Mouse (Mus musculus): ENCODE measurements at regions not wholly inside any gene's neighbourhood (a gene's known extent, or its start where the extent isn't known, plus 50 kb on each side); places are given as distances from the start of the nearest gene placed in this dataset.
"Not testable (repeated sequence)": the region's sequence is repeated elsewhere in the genome, so short reads cannot be mapped to it uniquely, and the experiment has no call there.

DNA sequence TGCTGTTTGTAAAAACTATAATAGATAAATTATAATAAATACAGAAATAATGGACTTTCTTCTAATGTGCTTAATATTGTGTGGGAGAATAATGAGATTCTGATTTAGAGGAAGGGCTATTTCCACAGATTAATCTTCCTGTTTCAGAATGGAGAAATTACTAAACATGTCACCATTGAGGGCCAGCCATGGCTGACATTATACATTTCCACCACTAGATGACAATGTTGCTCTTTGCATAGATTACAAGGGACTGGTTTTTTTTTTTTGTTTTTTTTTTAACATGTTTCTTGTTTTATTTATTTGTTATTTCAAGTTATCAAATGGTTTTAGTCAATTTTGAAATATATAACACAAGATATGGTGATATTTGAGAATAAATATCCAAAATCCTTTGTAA, 435.6 kb upstream of the Klhl1 start:
- no peak for DNase-seq (ENCODE audit: low read depth, low spot score)

DNA sequence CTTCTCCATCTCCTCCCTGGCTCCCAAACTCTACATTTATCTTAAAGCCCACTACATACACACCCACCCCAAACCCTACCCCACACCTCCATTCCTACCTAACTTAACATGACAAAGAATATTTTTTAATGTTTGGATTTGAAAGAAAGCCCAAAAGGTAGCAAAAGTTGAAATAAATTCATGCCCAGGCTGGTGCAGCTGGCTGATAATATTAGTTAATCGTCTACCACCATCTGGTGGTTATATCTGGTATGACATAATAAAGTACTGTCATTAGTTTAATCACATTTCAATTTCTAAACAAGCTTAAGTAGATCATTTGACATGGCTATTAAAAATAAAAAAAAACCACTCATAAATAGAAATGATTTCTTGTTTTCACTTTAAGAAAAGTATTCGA, 389.8 kb upstream of the Klhl1 start:
- no peak for DNase-seq (ENCODE audit: low read depth, low spot score)

DNA sequence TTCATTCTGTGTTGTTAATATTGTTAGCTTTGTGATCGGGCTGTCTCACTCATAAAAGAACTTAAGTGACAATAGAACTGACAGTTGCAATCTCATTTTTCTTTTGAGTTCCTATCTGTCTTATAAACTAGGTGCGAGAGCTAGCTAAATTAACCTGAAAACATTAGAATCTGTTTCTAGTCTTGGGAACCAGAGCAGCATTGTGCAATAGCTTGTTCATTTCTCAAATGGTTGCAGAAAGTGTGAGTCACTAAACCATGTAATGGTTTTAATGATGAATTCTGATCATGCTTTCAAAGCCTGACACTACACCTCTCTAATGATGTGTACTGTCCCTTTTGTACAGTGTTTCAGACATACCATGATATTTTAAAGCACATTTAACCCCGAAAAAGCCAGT, 360.8 kb upstream of the Klhl1 start:
- no peak for DNase-seq (ENCODE audit: low read depth, low spot score)

DNA sequence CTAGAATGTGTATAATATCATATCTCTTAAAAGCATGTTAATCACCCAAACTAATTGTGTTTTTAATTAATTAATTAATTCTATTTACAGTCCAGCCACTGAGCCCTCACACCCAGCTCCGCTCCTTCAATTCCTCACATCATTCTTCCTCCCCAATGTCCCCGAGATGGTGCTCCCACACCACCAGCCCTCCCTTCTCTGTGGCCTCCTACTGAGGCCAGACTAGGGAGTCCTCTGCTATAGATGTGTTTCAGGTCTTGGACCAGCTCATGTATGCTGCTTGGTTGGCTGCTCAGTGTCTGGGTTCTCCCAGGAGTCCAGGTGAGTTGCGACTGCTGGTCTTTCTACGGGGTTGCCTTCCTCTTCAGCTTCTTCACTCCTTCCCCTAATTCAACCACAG, 353.1 kb upstream of the Klhl1 start:
- no peak for DNase-seq (ENCODE audit: low read depth, low spot score)

DNA sequence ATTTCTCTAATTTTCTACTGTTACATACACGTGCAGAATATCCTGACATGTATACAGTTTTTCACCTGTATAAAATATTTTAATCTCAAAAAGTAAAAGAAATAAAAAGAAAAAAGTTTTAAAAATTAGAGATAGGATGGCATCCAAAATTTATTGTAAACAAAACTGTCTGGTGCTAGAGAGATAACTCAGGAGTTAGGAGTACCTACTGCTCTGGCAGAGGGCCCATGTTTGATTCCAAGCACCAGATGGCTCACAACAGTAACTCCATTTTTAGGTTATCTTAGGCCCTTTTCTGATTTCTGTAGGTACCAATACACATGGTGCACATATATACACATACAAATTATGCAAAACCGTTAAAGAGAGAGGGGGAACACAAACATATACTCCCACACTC, 320.0 kb upstream of the Klhl1 start:
- no peak for DNase-seq (ENCODE audit: low read depth, low spot score)

DNA sequence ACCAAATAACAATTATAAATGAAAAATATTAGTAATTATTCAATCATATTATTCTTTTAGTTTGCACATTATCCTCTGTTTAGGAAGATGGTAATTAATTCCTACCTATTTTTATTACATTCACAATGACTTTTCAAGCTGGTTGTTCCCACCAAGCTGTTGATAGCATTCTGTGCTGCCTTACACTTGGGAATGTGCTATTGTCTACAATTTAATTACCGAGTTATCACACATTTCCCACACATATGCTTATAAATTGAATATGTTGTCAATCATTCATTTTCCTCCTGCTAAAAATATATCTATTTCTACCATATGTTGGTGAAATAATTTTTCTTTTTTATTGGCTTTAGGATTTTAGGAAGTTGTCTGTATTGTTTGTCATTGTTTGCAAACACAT, 306.2 kb upstream of the Klhl1 start:
- no peak for DNase-seq (ENCODE audit: low read depth, low spot score)

DNA sequence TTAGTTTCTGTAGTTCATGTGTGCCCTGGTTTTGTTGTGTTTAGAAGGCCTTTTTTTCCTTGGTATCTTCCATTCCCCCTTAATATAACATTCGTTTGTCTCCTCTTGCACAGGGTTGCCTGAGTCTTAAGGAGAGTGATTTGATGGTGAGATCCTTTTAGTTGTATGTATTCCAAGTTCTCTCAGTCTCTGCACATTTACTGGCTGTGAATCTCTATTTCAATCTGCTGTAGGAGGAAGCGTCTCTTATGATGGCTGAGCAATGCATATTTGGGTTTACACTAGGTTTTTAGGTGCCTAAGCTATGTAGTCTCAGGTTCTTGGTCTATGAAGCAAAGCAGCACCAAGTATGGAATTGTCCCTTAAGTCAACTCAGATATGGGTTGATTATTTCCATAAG, 296.8 kb upstream of the Klhl1 start:
- DNase-seq (ENCODE audit: low read depth, low spot score) = no peak

DNA sequence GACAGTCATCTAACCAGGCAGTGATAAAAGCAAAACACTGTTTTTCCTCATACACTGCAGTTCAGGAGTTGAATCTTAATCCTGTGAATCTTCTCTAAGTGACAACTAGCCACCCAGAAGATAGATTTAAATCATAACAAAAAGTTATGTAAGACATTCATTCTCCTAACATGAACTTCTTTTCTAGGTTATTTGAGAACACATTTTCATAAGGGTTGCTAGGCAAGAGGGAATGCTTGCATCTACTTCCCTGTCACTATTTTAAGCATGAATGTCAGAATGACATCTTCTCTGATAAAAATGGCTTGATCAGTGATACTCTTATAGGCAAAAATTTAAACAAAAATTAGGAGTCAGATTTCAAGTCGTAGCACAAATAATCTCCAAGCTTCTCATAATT, 286.4 kb upstream of the Klhl1 start:
- no peak for DNase-seq (ENCODE audit: low read depth, low spot score)

DNA sequence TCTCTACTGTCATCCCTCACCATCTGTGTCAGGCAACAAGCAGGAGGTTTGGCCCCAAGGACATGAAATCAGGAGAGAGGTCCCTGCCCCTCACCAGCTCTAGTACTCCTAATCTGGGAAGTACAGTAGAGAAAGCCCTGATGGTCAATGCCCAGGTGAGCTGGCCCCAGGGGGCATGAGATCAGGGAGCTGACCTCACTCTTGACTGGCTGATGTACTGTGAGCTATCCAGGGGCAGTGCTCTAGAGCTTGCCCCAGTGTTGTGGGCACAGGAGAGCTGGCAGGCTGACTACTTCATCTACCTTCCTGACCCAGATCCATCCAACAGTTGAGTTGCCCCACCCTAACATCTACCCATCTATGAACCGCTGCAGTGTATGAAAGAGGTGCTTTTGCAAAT, 275.9 kb upstream of the Klhl1 start:
- no peak for DNase-seq (ENCODE audit: low read depth, low spot score)

DNA sequence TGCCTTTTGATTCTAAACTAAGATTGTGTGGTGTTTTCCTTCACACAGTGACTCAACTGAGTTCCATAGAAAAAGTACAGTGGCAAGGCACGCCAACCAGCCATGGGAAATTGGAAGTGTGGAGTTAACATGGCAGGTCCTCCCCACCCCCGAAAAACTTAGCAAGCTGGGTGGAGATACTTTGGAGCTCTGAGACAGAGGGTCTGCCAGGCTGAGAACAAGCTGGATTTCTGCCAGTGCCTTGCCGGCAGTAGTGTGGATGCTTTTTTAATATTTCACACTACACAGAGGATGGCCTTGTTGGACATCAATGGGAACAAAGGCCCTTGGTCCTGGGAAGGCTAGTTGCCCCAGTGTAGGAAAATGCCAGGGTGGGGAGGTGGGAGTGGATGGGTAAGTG, 269.0 kb upstream of the Klhl1 start:
- no peak for DNase-seq (ENCODE audit: low read depth, low spot score)

DNA sequence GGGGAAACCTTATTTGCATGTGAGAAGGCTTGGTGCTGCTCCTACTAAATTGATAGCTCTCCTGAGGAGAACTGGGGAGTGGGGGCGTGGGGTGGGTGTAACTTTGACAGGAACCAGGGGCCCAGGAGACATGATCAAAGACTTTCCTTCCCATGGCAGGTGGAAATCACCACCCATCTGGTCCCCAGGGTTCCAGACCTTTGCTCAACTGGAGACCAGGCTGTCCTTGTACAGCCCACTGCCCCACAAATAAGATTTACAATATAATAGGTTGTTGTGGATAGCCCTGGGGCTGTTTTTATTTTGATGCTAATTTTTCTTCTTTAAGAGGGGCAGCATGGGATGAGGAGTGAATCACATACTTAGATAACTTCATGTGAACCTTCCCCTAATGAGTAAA, 268.4 kb upstream of the Klhl1 start:
- no peak for DNase-seq (ENCODE audit: low read depth, low spot score)

DNA sequence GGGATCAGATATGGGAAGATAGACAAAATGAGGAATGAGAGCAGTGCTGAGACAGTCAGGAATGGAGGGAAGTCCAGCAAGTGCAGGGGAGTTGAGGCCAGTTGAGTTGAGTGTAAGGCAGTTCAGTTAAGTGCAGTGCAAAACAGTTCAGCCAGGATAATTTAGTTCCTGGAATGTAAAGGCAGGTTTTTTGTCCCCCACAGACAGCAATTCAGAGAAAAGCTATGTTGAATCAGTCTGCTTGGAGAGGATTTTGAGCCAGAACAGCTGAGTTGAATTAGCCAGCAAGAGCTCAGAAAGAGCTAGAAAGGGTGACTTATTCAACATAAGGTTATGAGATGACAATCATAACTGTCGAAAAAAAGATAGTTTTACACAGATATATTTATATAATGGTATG, 256.9 kb upstream of the Klhl1 start:
- DNase-seq (ENCODE audit: low read depth, low spot score) = no peak

DNA sequence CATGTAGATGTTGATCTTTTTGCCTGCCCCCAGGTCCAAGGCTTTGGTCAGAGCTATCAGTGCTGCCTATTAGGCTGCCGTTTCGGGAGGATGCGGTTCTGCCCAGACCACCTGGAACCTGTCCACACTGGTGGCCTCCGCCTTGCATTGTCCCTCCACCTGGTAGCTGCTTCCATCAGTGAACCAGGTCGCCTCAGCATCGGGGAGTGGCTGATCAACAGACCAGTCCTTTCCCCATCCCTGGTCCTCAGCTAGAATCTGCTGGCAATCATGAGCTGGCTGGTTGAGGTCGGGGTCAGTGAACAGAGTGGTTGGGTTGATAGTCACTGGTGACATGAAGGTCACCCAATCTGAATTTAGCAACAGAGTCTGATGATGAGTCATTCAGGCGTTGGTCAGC, 241.7 kb upstream of the Klhl1 start:
- no peak for DNase-seq (ENCODE audit: low read depth, low spot score)

DNA sequence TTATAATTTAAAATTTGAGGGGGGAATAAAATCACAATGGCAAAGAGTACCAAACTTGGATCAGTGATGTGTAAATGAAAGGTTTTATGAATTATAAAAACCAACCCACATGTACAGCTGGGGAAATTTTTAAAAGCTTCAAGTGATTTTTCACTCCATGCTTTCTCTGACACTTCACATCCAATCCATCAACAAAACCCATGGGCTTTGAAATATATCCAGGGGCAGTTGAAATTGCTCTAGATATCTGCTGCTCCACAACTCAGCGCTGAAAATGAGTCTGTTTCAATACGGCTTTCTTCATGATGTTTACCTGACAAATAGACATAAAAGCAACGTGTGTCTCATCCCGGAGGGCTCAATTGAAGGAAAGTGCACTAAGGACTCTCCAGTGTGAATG, 214.3 kb upstream of the Klhl1 start:
- DNase-seq (ENCODE audit: low read depth, low spot score) = no peak

DNA sequence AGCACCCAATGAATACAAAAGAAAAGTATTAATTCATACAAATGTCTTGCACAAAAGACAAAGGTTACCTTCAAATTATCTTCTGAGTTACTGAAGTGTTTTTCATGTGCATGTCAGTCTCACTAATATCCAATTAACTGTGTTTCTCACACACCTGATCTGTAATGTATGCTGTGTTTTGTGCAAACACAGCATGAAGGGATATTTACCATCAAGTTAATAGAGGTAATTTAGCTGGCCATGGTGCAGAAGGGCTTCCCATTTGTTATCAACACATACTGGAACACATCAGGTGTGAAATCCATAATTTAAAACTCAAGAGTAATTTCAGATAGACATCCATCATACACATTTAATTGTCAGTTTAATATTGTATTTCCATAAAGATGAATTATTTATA, 178.2 kb upstream of the Klhl1 start:
- no peak for DNase-seq (ENCODE audit: low read depth, low spot score)

DNA sequence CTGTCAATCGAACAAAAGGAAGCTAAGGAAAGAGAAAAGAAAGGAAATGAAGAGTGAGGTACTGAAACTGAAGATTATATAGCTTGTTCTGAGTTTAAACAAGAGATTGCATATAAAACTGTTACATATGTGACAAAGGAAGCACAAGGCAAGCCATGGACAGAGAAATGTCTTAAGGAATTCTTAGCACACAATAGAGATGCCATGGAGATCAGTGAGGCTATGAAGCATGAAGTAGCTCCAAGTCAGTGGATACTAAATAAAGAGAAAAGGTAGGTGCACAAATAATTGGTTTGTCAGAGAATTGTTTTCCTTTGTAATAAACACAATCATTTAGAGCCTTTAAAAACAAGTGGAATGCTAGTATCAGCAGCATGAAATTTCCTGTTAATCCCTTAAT, 172.0 kb upstream of the Klhl1 start:
- no peak for DNase-seq (ENCODE audit: low read depth, low spot score)

DNA sequence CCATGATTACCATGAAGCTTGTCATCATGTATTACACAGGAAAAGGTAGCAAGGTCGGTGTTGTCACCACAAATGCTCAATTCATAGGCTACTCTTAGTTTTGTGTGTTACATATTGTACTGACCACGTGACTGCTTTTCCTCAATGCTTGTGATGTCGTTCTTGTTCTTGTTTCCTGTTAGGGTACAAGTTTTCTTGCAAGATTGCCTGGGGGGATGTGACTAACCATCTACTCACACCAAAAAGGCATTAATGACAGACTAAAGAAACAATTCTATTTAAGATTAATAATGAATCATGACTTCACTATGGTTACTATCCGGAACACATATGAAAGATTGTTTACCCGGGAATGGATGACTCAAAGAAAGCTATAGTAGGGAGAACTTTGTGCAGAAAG, 165.0 kb upstream of the Klhl1 start:
- DNase-seq (ENCODE audit: low read depth, low spot score) = no peak

DNA sequence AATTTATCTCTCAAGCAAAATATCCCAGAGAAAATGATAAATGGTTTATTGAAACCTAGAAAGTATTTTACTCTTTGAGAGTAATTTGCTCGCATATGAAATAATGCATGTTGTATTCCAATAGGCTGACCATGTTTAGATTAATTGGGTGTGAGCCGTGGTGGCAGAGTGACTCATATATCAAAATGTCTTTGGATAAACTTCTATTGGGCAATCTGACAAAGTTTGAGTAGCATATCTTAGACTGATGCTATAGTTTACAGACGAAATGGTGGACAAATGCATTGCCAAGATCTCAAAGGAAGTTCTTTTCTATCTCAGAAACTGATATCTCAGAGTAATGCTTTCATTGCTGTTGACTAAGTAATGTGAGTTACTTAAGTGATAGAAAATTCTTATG, 162.8 kb upstream of the Klhl1 start:
- DNase-seq (ENCODE audit: low read depth, low spot score) = no peak

DNA sequence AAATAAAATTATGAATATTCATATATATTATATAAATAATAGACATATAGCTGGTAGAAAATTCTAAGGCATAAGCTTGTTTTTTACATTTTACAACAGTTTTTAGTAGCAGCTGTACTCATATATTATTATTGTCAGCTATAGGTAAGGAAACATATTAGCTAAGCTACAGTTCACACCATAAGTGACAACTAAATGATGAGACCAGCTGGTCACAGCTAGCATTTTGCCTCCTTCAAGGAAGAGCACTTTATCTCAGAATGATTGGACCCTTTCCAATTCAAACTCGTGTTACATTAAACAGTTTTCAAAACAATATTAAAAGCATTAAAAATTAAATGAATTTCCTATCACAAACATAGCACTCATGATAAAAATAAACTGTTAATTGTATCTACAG, 157.3 kb upstream of the Klhl1 start:
- no peak for DNase-seq (ENCODE audit: low read depth, low spot score)

DNA sequence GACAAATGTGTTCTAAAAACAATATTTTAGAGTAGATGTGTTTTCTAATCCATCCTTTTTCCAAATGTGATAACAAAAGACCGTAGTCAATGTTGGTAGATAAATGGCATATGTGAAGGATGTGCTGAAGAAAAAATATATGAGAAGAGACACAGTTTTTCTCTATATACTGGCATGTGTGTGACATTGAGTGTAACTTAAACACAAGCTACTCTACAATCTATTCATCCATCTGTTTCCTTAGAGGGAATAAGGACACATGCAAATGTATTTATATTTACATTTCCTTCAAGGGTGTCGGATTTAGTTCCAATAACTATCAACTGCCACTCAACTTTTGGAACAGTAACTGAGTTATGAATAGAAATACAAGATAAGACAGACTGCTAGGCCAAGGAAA, 149.7 kb upstream of the Klhl1 start:
- no peak for DNase-seq (ENCODE audit: low read depth, low spot score)

DNA sequence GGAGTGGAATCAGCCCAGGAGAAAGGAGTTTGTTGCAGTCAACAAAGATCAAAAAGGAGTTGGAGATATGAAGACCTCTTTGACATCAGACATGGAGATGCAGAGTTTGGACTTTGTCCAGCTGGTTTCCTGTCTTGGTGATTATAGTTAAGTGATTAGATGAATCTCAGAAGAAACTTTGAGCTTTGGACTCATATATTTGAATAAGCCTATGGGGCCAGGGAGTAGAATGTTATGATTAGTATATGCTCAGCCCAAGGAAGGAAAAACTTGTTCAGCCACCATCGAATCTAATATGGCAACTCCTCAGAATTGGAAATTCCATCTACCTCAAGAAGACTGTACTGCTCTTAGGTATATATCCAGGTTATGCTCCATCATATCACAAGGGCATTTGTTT, 137.6 kb upstream of the Klhl1 start:
- no peak for DNase-seq (ENCODE audit: low read depth, low spot score)

DNA sequence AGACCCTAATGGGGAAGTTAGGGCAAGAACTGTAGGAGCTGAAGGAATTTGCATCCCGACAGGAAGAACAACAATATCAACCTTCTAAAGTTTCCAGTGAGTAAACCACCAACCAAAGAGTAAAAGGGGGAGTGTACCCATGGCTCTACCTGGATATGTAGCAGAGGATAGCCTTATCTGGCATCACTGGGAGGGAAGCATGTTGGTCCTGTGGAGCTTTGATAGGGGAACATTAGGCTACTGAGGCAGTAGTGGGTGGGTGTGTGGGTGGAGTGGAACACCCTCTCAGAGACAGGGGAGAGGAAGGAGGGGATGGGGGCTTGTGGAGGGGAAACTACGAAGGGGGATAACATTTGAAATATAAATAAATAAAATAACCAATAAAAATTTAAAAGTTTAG, 111.4 kb upstream of the Klhl1 start:
- DNase-seq (ENCODE audit: low read depth, low spot score) = peak; percentile 4

DNA sequence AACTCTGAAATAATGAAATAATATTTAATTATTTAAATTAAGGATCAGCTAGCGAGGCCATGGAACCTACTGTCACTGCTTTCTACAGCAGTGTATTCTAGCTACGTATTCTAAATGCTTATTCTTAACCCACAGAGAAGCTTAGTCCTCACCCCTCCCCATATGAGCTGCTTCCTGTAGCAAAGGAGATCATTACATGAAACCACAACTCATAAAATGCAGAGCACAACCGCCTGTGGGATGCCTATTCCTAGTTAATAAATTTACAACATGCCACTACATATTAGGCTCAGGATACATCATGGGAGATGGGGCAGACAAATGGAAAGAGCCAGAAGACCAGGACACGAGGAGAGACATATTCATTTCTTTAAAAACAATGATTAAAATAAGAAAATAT, 87.8 kb upstream of the Klhl1 start:
- DNase-seq (ENCODE audit: low read depth, low spot score) = no peak

DNA sequence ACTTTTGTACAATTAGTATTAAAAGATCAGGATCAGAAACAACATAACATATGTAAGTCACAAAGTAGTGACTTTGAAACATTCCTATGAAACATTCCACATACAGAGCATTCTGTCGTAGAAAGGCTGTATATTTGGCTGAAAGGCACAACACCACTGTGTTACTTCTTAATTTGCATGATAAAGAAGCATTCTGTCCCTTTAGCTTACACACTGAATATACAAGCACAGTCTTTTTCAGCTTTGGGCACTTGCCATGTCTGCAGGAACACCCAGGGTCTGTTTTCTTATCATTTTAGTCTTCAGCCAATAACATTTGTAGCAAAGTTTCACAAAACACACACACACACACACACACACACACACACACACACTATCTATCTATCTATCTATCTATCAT, 82.2 kb upstream of the Klhl1 start:
- not testable (repeated sequence) for DNase-seq (ENCODE audit: low read depth, low spot score)

DNA sequence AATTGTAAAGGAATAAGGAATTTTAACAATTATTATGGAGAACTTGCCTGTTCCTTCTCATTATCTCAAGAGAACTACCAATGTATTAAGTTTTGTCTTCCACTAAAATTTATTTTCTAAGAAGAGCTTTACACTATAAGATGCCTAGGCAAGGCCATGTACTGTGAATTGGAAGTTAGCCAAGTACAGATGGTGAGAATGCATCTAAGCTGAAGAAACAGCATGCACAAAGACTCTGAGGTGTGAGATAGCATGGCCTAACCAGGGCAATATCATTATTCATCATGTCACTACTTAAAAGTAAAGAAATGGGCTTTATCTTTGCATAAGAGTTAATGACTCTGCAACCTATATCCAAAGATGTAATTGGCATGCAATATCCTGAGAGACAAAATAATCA, 73.1 kb upstream of the Klhl1 start:
- no peak for DNase-seq (ENCODE audit: low read depth, low spot score)
